Mouse (Mus musculus): Measurements from ENCODE around the gene Stx8.

- TF ChIP-seq POLR2A (IDR thresholded peaks at IDR 0.05; ENCODE audit: low read depth, low read length) (no peak), CTCF (IDR thresholded peaks at IDR 0.05; ENCODE audit: borderline replicate concordance, insufficient read depth, low read length) (no peak)
Observed at GRCm38 (mm10) chr11:68101598-68101997, 135.6 kb downstream of the Stx8 start.
